Mouse (Mus musculus) hindbrain, embryonic 13.5 days (tissue): Measurements from ENCODE around the gene Kcmf1. TPM values are rescaled to one million over a fixed set of nuclear protein-coding genes. Genes with fewer than 3 reads are reported as not detected.

ENCODE experiments used
- ATAC-seq: fragments of 200-750 bp; cut with Nextera tagmentation; 2 replicates; pipeline ENCODE4 v1.8.0; 2017; ENCODE audit warnings: moderate TSS enrichment; ENCODE audit not compliant: low FRiP score
- H3K27ac ChIP-seq: fragments of 300-500 bp; sonication (generic); 2 replicates; pipeline ENCODE4 v1.5.1; 2015; ENCODE audit warnings: inconsistent platforms, mild to moderate bottlenecking, moderate library complexity
- H3K27me3 ChIP-seq: fragments of 300-500 bp; sonication (generic); 2 replicates; pipeline ENCODE4 v1.6.1; 2015; ENCODE audit warnings: mild to moderate bottlenecking, inconsistent platforms
- H3K36me3 ChIP-seq: fragments of 300-500 bp; sonication (generic); 2 replicates; pipeline ENCODE4 v1.6.1; 2015; ENCODE audit warnings: mild to moderate bottlenecking, inconsistent platforms
- H3K4me1 ChIP-seq: fragments of 300-500 bp; sonication (generic); replicated peaks from 2 replicates; pipeline ENCODE4 v1.6.1; 2015; ENCODE audit warnings: inconsistent platforms
- H3K4me2 ChIP-seq: fragments of 300-500 bp; sonication (generic); 2 replicates; pipeline ENCODE4 v1.6.1; 2015; ENCODE audit warnings: inconsistent platforms, mild to moderate bottlenecking, moderate library complexity
- H3K4me3 ChIP-seq: fragments of 300-500 bp; sonication (generic); 2 replicates; pipeline ENCODE4 v1.5.1; 2015; ENCODE audit warnings: mild to moderate bottlenecking, inconsistent platforms
- H3K9ac ChIP-seq: fragments of 300-500 bp; sonication (generic); 2 replicates; pipeline ENCODE4 v1.6.1; 2015; ENCODE audit warnings: mild to moderate bottlenecking, inconsistent platforms
- H3K9me3 ChIP-seq: fragments of 300-500 bp; sonication (generic); 2 replicates; pipeline ENCODE4 v1.6.1; 2016; ENCODE audit warnings: inconsistent platforms
- WGBS: fragments of 180-500 bp; shearing (Covaris S2); methylation state at CpG from one replicate; pipeline ENCODE4 v1.1.7; 2015; 5-methylcytosine and 5-hydroxymethylcytosine counted together
- polyA plus RNA-seq: library from polyadenylated mRNA; unstranded; fragments of >200 nt; fragmentation: Nextera tagmentation; extraction: Ambion mirVana; gene quantifications from 2 replicates; pipeline ENCODE4 v1.2.1, GENCODE M21; 2015

Kcmf1 gene
- polyA plus RNA-seq, 1 experiment from 2014 or later = 29.3 TPM

GRCm38 (mm10) chr6:72923381-72923780 lies 23.6 kb upstream of the Kcmf1 start:
- 91% methylated on average over 8 of the region's 8 CpGs for WGBS
- no peak for ATAC-seq

GRCm38 (mm10) chr6:72921081-72921480 lies 21.3 kb upstream of the Kcmf1 start:
- H3K9me3 ChIP-seq = no peaks in the 10 kb centered on the region
- H3K27me3 ChIP-seq = no peaks in the 10 kb centered on the region
- no peaks in the 10 kb centered on the region for H3K36me3 ChIP-seq
- H3K27ac ChIP-seq = no peak overlapping the region
- WGBS = 95% methylated on average over 3 of the region's 3 CpGs
- no peak overlapping the region for H3K4me2 ChIP-seq
- H3K9ac ChIP-seq = no peak overlapping the region
- no peak for ATAC-seq
- no peak overlapping the region for H3K4me3 ChIP-seq
- no peaks in the 10 kb centered on the region for H3K4me1 ChIP-seq

More at GRCm38 (mm10) chr6:72923381-72923780, 23.6 kb upstream of the Kcmf1 start:
- no peaks in the 10 kb centered on the region for H3K27me3 ChIP-seq
- H3K9ac ChIP-seq = no peak overlapping the region
- no peak overlapping the region for H3K4me3 ChIP-seq
- no peak overlapping the region for H3K27ac ChIP-seq
- no peak overlapping the region for H3K4me2 ChIP-seq
- no peaks in the 10 kb centered on the region for H3K9me3 ChIP-seq
- H3K4me1 ChIP-seq = 0 out of 2 replicates have a peak, but pooled peaks cover 5% of the 10 kb centered on the region
- H3K36me3 ChIP-seq = no peaks in the 10 kb centered on the region

- no peak overlapping the region for H3K4me3 ChIP-seq
- no peak overlapping the region for H3K9ac ChIP-seq
- ATAC-seq = no peak
- WGBS = 62% methylated on average over 9 of the region's 9 CpGs
- H3K9me3 ChIP-seq = no peaks in the 10 kb centered on the region
- no peak overlapping the region for H3K27ac ChIP-seq
- H3K36me3 ChIP-seq = no peaks in the 10 kb centered on the region
- H3K27me3 ChIP-seq = no peaks in the 10 kb centered on the region
- no peak overlapping the region for H3K4me2 ChIP-seq
- H3K4me1 ChIP-seq = no peaks in the 10 kb centered on the region
Measured at GRCm38 (mm10) chr6:72918510-72919033, 18.8 kb upstream of the Kcmf1 start.

- 83% methylated on average over 7 of the region's 7 CpGs for WGBS
- no peak for ATAC-seq
Measured at GRCm38 (mm10) chr6:72916330-72916729, 16.6 kb upstream of the Kcmf1 start.

GRCm38 (mm10) chr6:72914087-72914749 lies 14.4 kb upstream of the Kcmf1 start:
- Histone ChIP-seq H3K27ac (no peak overlapping the region), H3K4me3 (no peak overlapping the region), H3K9me3 (no peaks in the 10 kb centered on the region), H3K27me3 (no peaks in the 10 kb centered on the region), H3K4me2 (no peak overlapping the region), H3K4me1 (no peaks in the 10 kb centered on the region), H3K9ac (no peak overlapping the region), H3K36me3 (no peaks in the 10 kb centered on the region)
- no peak for ATAC-seq
- 85% methylated on average over 6 of the region's 6 CpGs for WGBS

More at GRCm38 (mm10) chr6:72916330-72916729, 16.6 kb upstream of the Kcmf1 start:
- Histone ChIP-seq H3K27me3 (no peaks in the 10 kb centered on the region), H3K27ac (no peak overlapping the region), H3K4me3 (no peak overlapping the region), H3K9ac (no peak overlapping the region), H3K4me1 (no peaks in the 10 kb centered on the region), H3K4me2 (no peak overlapping the region), H3K9me3 (no peaks in the 10 kb centered on the region), H3K36me3 (no peaks in the 10 kb centered on the region)

GRCm38 (mm10) chr6:72911261-72911660 lies 11.5 kb upstream of the Kcmf1 start:
- Histone ChIP-seq H3K27me3 (no peaks in the 10 kb centered on the region), H3K4me1 (no peaks in the 10 kb centered on the region), H3K27ac (no peak overlapping the region), H3K9ac (no peak overlapping the region), H3K9me3 (no peaks in the 10 kb centered on the region), H3K4me3 (no peak overlapping the region), H3K36me3 (no peaks in the 10 kb centered on the region), H3K4me2 (no peak overlapping the region)
- WGBS = 69% methylated on average over 4 of the region's 4 CpGs
- no peak for ATAC-seq

GRCm38 (mm10) chr6:72902254-72902990 lies 2.6 kb upstream of the Kcmf1 start:
- H3K9ac ChIP-seq = no peak overlapping the region
- no peaks in the 10 kb centered on the region for H3K9me3 ChIP-seq
- ATAC-seq = no peak
- H3K4me1 ChIP-seq = peaks cover 19% of the 10 kb centered on the region
- H3K27ac ChIP-seq = no peak overlapping the region
- H3K27me3 ChIP-seq = no peaks in the 10 kb centered on the region
- H3K36me3 ChIP-seq = no peaks in the 10 kb centered on the region
- no peak overlapping the region for H3K4me3 ChIP-seq
- H3K4me2 ChIP-seq = no peak overlapping the region
- WGBS = 83% methylated on average over 6 of the region's 6 CpGs

GRCm38 (mm10) chr6:72900952-72901351 lies 1.2 kb upstream of the Kcmf1 start:
- 65% methylated on average over 7 of the region's 7 CpGs for WGBS
- Histone ChIP-seq H3K9ac (peak overlapping the region; percentile 99; the same call in 1 of the 2 replicates), H3K36me3 (no peaks in the 10 kb centered on the region), H3K27ac (no peak overlapping the region), H3K27me3 (no peaks in the 10 kb centered on the region), H3K9me3 (no peaks in the 10 kb centered on the region), H3K4me3 (peak overlapping the region; percentile 96), H3K4me1 (peaks cover 31% of the 10 kb centered on the region), H3K4me2 (peak overlapping the region; percentile 66)
- ATAC-seq = no peak

- peak overlapping the region; percentile 96 for H3K4me3 ChIP-seq
- H3K27me3 ChIP-seq = no peaks in the 10 kb centered on the region
- peaks cover 38% of the 10 kb centered on the region for H3K4me1 ChIP-seq
- peak overlapping the region; percentile 99 for H3K9ac ChIP-seq
- H3K9me3 ChIP-seq = no peaks in the 10 kb centered on the region
- peak; percentile 78 for ATAC-seq
- H3K27ac ChIP-seq = peak overlapping the region; percentile 99
- WGBS = under 1% methylated on average over 46 of the region's 85 CpGs
- H3K36me3 ChIP-seq = no peaks in the 10 kb centered on the region
- peak overlapping the region; percentile 66 for H3K4me2 ChIP-seq
Measured at GRCm38 (mm10) chr6:72899201-72899780, 488 bp downstream of the Kcmf1 start.

- Histone ChIP-seq H3K27me3 (no peaks in the 10 kb centered on the region), H3K4me1 (peaks cover 41% of the 10 kb centered on the region), H3K4me2 (peak overlapping the region; percentile 66), H3K9me3 (no peaks in the 10 kb centered on the region), H3K27ac (peak overlapping the region; percentile 99), H3K36me3 (no peaks in the 10 kb centered on the region), H3K9ac (peak overlapping the region; percentile 99), H3K4me3 (peak overlapping the region; percentile 96)
- ATAC-seq = peak; percentile 57
- WGBS = under 1% methylated on average over 67 of the region's 71 CpGs
Measured at GRCm38 (mm10) chr6:72898244-72899200, 1.3 kb downstream of the Kcmf1 start.

- no peaks in the 10 kb centered on the region for H3K9me3 ChIP-seq
- no peak overlapping the region for H3K4me2 ChIP-seq
- no peaks in the 10 kb centered on the region for H3K27me3 ChIP-seq
- 88% methylated on average over 3 of the region's 3 CpGs for WGBS
- no peak overlapping the region for H3K27ac ChIP-seq
- 0 out of 2 replicates have a peak, but pooled peaks cover 2% of the 10 kb centered on the region for H3K36me3 ChIP-seq
- no peak overlapping the region; the same call in 1 of the 2 replicates for H3K9ac ChIP-seq
- ATAC-seq = no peak
- peaks cover 32% of the 10 kb centered on the region for H3K4me1 ChIP-seq
- H3K4me3 ChIP-seq = no peak overlapping the region
Measured at GRCm38 (mm10) chr6:72895000-72895399, 4.8 kb downstream of the Kcmf1 start.
